Mouse (Mus musculus) naive thymus-derived CD4-positive, alpha-beta T cell, adult 2 months (primary cell): ENCODE measurements around the gene Susd1.

ENCODE experiments used
- DNase-seq: peaks from one replicate; pipeline ENCODE4 v3.0.0-alpha.2; 2011; ENCODE audit warnings: low read depth

Gene Susd1

GRCm38 (mm10) chr4:59282699-59283487, 155.5 kb downstream of the Susd1 start:
- peak; percentile 32 for DNase-seq

- DNase-seq: peak; percentile 44
These were observed 156.3 kb downstream of the Susd1 start for GRCm38 (mm10) chr4:59282137-59282536.

- peak; percentile 72 for DNase-seq
These were observed 157.6 kb downstream of the Susd1 start for GRCm38 (mm10) chr4:59280876-59281275.

- no peak for DNase-seq
These were observed 159.3 kb downstream of the Susd1 start for GRCm38 (mm10) chr4:59279111-59279510.

GRCm38 (mm10) chr4:59278410-59278809, 160.0 kb downstream of the Susd1 start:
- peak; percentile 91 for DNase-seq

GRCm38 (mm10) chr4:59277958-59278357, 160.5 kb downstream of the Susd1 start:
- no peak for DNase-seq

- DNase-seq: no peak
These were observed 162.5 kb downstream of the Susd1 start for GRCm38 (mm10) chr4:59275956-59276355.

GRCm38 (mm10) chr4:59275494-59275893, 162.9 kb downstream of the Susd1 start:
- DNase-seq: peak; percentile 76

GRCm38 (mm10) chr4:59274136-59274535, 164.3 kb downstream of the Susd1 start:
- DNase-seq: no peak

GRCm38 (mm10) chr4:59273342-59273741, 165.1 kb downstream of the Susd1 start:
- DNase-seq: peak; percentile 51

GRCm38 (mm10) chr4:59265631-59266030, 172.8 kb downstream of the Susd1 start:
- DNase-seq: peak; percentile 70

GRCm38 (mm10) chr4:59265182-59265581, 173.3 kb downstream of the Susd1 start:
- DNase-seq: peak; percentile 79
